Mouse (Mus musculus) heart, postnatal 25 days (tissue): ENCODE data around the gene Siva1. TPM values are rescaled to one million over a fixed set of nuclear protein-coding genes. Genes with fewer than 3 reads are reported as not detected.

ENCODE experiments used
- DNase-seq: peaks from one replicate; pipeline ENCODE4 v3.0.0; 2022; ENCODE audit warnings: low spot score
- intact Hi-C: fragments of 180-260 bp; cut with DNase I; formaldehyde crosslinking; loops from one replicate; pipeline ENCODE4 v1.15.1; 2025
- total RNA-seq, 2 experiments: library from RNA; stranded (reverse); gene quantifications; 2 replicates each; pipeline ENCODE4 v1.2.3; 2021

The Siva1 gene
- total RNA-seq, 2 experiments from 2014 or later = 29.5 to 35.7 TPM

DNA sequence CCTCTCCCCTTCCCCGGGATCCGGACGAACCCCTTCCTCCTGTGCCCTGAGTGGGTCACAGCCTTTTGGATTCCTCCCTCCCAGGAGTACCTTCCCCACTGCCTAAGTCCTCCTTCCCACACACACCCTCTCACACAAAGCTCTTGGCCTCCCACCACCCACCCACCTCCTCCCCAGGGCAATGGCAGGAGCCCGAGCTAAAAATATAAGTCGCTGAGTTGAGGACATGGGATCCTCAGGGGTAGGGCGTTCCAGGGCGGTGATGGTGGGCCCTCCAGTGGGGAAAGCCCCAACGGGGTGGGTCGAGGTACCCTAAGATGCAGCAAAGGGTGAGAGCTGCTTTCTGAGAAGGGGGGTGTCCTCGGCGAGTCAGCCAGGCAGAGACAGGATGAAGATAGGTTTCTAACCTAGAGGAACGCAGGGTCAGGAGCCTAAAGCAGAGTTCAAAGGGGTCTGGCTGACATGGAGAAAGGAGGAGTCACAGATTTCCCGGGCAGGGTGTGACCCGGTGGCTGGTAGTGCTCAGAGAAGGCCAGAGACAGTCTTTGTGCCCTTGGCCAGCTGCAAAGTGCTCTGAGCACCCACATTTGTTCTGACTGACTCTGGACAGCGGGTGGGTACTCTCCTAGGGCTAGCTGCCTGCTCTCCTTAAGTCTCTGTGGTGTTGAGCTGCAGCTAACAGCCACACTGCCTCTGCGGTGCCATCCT is 24.0 kb upstream of the Siva1 start:
- intact Hi-C loops = no loop called here
- DNase-seq = no peak

DNA sequence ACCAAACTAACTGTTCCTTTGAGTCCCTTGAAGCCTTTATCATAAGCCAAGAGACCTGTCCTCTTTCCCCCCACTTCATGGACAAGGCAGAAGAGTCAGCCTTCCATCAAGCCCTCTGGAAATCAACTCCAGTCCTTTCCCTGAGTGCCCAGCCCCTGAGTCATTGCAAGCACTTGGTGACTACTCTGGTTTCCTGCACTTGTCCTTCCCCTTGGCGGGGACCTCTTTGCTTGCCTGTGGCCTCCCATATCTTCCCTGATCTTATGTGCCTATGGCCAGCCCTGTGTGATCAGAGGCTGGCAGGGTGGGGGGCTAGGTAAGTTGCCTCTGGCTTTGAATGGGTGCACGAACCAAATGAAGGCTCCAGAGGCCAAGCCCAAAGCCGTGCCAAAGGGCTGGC is 22.6 kb upstream of the Siva1 start:
- intact Hi-C loops = no loop called here
- no peak for DNase-seq

DNA sequence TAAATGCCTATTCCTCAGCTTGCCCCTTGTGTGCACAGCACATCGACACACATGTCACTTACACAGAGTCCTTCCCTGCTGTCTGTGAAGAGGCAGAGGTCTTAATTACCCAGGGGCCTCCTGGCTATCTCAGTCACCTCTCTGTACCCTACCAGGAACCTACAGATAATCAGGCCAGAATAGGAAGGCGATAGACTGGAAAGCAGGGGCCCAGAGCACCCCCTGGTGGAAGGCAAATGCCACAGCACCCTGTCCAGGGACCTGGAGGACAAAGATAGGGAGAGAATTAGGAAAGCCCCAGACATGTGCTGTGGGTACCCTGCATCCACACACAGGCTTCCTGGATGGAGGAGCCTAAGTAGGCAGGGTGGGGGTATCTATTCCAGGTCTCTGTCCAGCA is 20.7 kb upstream of the Siva1 start:
- intact Hi-C loops = loop anchor here (1.0 kb wide), 1 partner anchor 71 kb away; no protein-coding TSS in a partner anchor
- no peak for DNase-seq

DNA sequence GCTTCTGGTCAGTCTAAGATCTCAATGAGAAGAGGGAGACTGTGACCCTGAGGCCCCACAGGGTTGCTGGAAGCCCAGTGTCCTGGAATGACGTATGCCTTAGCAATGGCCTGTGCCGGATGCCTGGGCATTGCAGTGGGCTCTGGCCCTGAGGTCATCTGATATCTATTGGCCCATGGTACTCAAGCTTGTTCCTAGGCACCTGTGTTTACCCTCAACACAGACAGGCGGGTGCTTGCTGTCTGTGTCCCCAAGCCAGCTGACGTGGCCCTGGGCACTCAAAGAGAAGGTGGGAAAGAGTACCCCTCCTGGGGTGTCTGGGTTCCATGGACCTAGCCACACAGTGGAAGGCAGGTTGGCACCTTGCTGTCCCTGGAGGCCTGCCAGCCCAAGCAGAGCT is 18.8 kb upstream of the Siva1 start:
- intact Hi-C loops = no loop called here

DNA sequence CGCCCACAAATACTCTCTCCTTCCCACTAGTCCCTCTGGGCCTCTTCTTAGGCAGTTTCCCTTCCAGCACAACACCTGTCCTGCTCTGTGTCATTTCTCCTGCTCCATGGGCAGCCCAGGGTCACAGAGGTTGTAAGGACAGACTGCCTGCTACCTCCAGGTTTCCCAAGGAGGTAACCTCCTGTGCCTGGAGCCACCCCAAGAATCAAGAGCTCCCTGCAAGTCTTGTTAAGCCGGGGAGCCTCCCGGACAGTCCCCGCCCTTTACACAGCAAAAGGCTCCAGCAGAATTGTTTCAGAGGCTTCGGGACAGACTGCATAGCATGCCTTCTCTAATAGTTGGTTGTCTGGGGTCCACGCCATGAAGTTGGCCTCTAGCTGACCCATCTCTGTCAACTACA is 18.0 kb upstream of the Siva1 start:
- DNase-seq = no peak
- intact Hi-C loops = no loop called here

More for the DNA sequence above, 18.8 kb upstream of the Siva1 start:
- DNase-seq = no peak

DNA sequence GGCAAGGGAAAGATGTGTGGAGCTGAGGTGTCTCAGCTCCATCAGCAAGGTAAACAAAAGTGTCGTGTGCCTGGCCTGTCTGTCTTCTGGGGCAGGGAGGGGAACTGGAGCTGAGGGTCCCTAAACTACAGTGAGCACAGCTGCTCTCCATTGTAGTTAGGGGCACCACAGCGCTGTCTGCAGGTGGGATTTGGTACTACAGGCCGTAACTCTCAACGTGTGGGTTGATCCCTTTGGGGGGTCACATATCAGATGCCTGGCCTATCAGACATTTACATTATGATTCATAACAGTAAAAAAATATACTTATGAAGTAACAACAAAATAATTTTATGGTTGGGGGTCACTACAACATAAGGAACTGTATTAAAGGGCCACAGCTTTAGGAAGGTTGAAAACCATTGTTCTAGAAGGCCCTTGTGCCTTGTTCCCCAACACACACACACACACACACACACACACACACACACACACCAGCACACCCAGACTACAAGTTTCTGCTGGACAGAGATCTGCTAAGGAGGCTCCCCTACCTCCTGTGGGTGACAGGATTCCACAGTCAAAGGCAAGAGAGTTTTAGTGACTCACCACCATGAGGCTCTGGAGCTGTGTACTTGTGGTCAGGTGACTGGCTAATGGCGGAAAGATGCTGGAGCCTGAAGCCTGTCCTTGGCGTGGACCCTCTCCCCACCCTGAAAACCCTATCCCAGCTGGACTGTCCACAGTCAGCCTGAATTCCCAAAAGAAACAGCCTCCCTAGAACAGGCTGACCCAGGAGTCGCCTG is 17.2 kb upstream of the Siva1 start:
- intact Hi-C loops = no loop called here
- no peak for DNase-seq

DNA sequence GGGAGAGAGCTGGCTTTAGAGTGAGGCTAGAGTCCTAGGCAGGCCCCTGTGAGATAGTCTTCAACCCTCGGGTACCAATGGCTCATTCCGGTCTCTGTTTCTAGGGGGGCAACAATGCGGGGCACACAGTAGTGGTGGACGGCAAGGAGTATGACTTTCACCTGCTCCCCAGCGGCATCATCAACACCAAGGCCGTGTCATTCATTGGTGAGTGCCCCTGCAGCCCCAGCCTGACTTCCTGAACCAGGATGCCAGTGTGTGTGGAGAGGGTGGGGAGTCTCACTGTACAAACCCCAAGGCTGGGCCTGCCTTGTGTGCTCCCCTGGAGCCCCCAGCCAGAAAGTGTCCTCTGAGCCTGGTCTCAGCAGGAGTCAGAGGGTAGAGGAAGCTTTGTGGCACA is 16.3 kb upstream of the Siva1 start:
- intact Hi-C loops = no loop called here
- no peak for DNase-seq

DNA sequence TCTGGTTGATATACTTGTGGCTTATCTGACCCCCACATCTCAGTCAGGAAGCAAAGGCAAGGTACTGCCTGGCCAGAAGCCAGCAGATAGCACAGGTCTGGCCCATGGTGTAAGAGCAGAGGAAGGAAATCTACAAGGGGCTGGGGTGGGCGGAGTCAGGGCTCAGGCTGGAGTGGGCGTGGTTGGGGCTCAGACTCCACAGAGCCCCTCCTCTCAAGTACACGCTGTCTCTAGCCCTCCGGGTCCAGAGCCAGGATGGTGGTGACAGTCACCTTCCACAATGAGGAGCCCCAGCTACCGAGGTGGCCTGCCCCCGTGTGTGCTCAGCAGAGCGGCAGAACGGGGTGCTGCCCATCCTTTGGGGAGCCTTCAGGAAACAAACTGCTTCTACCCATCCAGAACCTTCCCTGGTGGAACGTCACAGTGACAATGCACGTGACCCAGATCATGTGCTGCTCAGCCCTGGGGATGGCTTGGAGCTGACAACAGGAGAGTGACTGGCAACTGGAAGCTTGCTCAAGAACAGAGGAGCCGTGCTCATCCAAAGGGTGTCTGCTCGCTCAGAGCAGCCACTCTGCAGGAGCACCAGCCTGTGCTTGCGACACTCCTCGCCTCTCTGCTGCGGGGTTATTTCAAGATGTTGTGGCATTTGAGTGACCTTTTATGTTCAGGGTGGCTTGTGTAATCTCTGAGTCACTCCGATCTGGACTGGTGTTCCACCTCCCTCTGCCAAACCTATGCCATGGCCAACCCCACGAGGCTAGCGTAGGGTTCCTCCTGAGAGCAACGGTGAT is 15.4 kb upstream of the Siva1 start:
- peak; percentile 39 for DNase-seq
- intact Hi-C loops = no loop called here

DNA sequence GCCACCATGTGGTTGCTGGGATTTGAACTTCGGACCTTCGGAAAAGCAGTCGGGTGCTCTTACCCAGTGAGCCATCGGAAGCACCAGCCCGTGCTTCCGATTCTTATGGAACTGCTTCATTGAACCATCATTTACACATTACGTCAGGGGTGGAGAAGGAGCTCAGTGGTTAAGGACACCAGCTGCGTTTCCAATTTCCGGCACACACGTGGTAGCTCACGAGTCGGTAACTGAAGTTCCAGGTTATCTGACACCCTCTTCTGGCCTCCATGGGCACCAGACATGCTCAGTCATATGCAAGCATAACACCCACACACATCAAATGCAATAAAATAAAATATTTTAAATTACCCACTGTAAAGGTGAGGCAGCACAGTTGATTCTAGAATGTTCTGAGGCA is 14.4 kb upstream of the Siva1 start:
- intact Hi-C loops = no loop called here

DNA sequence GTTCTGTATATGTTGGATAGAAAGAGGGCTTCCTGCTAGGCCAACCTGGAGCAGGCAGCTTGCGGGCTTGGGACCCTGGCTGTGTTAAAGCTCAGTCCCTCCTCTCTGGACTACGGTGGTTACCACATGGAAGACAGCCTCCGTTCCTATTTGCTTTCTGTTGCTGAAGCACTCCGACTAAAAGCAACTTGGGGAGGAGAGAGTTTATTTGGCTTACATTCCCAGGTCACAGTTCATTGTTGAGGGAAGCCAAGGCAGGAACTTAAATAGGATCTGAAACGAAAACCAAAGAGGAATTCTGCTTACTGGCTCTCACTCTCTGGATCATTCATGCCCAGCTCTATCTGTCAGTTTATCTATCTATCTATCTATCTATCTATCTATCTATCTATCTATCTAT is 13.7 kb upstream of the Siva1 start:
- no peak for DNase-seq
- intact Hi-C loops = no loop called here

More for the DNA sequence above, 14.4 kb upstream of the Siva1 start:
- DNase-seq = no peak

DNA sequence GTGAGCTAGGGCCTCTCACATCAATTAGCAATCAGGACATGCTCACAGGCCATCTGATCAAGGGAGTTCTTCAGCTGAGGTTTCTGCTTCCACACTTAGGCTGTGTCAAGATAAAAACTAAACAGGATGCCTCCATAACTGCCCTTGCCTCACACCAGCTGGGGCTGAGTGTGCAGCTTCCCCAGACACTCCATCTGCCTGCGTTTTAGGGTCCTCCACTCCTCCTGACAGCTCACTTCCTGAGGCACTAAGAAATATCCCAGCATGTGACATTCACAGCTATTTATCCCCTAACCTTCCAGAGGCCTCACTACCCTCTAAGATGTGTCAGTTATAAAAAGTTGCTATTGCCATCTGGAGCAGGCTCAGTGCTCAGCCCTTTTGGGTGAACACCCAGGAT is 13.0 kb upstream of the Siva1 start:
- no peak for DNase-seq
- intact Hi-C loops = no loop called here

DNA sequence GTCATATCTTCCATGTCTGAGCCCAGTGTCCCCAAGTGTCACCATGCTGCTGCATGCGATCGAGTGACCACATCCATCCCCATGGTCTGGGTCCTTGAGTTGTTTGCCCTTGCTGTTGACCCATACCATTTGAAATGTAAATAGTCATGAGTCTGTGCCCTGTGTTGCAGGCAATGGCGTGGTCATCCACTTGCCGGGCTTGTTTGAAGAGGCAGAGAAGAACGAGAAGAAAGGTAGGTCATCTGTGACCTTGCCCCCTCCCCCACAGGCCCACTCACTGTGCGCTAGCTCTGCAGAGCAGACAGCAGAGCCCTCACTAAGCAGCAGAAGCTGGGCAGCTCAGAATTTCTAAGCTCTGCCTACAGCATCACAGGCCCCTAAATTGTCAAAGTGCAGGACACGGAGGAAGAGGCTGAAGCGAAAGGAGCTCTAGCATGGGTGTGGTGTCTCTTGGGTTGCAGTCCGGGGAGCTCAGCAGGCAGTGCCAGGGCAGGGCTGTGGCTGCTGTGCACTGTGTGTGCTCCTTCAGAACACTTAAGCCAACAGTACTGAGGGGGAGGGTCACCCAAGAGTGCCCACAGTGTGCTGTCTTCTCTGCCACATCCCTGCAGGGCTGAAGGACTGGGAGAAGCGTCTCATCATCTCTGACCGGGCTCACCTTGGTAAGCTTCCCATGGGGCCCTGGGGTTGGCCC is 12.2 kb upstream of the Siva1 start:
- DNase-seq = no peak
- intact Hi-C loops = no loop called here

DNA sequence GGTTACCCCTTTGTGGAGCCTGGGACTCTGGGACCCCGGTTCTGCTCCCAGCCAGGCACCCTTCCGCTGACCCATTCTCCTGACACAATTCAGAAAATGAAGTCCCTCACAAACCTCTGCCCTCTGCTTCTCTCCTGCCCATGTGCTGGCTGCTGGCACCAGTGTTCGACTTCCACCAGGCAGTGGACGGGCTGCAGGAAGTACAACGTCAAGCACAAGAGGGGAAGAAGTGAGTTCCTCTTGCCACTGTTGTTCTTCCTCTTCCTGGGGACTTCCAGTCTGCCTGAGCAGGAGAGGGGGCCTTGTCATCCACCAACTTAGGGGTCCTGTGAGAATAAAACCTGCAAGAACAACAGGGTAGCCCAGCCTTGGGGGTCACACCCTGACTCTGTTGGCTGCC is 11.6 kb upstream of the Siva1 start:
- intact Hi-C loops = no loop called here
- no peak for DNase-seq

DNA sequence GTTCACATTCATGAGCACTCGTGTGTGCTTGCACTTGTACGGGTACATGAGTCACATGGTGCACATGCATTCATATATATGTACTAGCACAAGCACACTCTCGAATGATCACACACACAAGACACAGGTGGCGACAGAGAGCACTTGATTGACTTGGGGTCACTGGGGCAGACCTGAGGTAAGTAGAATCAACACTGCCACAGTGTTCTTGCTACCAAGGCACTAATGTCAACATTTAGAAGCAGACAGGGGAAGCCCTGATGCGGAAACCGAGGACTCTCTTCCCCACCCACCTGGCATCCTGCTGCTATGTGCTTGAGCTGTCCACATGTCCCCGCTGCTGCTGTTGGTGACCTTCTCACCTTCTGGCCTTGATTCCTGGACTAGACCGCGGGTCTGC is 10.8 kb upstream of the Siva1 start:
- DNase-seq = no peak
- intact Hi-C loops = no loop called here

DNA sequence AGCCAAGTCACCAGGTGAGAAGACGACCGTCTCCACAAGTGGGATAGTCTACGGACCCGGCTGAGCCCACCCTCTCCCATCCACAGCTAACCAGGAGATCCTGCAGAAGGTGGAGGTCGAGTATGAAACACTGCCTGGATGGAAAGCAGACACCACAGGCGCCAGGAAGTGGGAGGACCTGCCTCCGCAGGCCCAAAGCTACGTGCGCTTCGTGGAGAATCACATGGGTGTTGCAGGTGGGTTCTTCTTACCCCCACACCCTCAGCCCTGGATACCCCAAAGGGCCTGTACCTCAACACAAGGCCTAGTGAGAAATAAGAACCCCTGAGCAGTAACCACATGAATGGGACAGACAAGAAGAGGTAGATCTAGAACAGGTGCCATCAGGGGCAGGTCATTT is 5.0 kb upstream of the Siva1 start:
- DNase-seq = no peak
- intact Hi-C loops = no loop called here

DNA sequence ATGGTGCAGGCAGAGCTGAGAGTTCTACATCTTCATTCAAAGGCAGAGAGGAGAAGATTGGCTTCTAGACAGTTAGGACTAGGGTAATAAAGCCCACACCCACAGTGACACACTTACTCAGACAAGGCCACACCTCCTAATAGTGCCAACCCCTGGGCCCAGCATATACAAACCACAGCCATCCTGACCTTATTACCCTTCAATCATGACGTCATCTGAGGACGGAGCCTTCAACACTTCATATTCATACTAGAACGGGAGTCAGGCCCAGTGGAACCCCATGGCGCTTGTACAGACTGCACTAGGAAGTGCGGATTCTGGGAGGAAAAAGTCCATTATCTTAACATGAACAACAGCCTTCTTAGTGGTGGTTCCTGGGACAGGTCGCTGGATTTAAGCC is 1.4 kb upstream of the Siva1 start:
- no peak for DNase-seq
- intact Hi-C loops = no loop called here

DNA sequence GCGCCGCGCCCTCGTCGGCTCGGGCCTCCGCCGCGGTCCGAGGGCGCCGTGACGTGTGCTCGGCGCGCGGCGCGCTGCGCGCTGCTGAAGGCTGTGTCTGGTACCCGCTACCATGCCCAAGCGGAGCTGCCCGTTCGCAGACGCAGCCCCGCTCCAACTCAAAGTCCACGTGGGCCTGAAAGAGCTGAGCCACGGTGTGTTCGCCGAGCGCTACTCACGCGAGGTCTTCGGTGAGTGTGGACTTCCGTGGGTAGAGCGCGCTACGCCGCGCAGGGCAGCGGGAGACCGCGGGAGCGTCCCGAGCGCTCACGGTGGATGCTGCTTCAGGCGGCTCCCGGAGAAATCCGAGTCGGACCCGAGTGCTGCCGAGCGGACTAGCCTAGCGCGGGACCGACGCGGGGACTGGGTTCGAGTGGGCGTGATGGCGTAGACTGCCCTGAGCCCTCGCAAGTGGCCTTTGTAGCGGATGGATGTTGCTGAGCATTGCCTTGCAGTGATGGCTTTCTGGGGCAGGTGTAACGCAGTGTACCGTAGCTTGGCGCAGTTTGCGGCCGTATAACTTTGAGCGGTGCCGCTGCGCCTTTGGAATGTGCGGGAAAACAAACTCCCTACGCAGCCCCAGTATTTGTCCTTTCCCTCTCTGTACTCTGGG is 502 bp downstream of the Siva1 start:
- intact Hi-C loops = no loop called here
- no peak for DNase-seq

DNA sequence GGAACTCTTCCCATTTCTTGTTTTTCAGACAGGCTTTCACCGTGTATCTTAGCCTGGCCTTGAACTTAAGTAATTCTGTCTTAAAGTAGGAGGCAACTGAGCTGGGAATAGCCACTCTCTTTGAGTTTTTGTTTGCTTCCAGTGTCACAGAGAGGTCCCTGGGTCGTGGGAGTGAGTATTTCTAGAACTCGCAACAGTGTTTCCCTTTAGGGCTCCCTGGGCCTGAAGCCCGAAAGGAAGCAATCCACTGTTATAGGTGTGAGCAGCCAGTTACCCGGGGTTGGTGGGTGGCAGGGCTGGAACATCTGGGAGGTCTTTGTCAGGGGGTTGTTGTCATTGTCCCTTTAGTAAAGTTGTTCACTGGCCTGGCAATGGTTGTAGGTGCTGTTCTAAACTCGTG is 1.7 kb downstream of the Siva1 start:
- intact Hi-C loops = no loop called here
- no peak for DNase-seq

DNA sequence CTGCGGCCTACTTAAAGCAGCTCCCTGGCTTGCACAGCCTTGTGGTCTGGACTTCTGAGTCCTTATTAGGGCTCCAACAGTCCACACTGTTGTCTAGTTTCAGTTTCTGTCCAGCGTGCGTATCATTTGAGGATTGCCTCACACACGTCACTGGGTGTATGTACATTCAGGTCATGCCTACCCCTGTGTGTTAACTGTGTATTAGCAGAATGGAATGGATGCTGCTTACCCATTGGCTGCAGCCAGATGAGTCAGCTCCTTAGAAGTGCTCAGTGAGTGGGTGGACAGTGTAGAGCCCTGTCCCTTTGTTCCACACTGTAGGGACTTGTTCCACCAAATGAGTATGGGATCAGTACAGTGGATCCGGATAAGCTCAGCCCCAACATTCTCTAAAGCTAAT is 3.6 kb downstream of the Siva1 start:
- intact Hi-C loops = no loop called here
- DNase-seq = no peak
